Mouse (Mus musculus) left cerebral cortex, adult 11 months (tissue): ENCODE results near the gene Oprl1.

Experiments
- DNase-seq: peaks from one replicate; pipeline ENCODE4 v3.0.0; 2022; ENCODE audit warnings: low spot score

Oprl1 gene

DNA sequence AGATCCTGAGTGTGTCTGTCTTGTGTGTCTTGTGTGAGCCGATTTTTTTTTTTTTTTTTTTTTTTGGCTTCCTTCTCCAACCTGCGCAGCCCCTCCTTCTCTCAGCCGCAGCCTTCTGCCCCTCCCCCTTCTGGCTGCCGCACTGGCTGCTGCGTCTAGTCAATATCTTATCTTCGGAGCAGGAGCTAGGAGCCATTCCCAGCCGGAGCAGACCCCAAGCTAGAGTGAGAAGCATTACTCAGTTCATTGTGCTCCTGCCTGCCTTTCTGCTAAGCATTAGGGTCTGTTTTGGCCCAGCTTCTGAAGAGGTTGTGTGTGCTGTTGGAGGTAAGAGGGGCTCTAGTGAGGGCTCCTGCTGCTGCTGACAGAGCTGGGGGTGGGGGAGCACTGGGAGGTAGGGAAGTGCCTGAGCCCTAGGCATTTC lies at the start of gene Oprl1:
Gene Oprl1, plus strand, starts transcription at position 114 of the 424 bp plus-strand sequence.
- DNase-seq: peak; percentile 51

DNA sequence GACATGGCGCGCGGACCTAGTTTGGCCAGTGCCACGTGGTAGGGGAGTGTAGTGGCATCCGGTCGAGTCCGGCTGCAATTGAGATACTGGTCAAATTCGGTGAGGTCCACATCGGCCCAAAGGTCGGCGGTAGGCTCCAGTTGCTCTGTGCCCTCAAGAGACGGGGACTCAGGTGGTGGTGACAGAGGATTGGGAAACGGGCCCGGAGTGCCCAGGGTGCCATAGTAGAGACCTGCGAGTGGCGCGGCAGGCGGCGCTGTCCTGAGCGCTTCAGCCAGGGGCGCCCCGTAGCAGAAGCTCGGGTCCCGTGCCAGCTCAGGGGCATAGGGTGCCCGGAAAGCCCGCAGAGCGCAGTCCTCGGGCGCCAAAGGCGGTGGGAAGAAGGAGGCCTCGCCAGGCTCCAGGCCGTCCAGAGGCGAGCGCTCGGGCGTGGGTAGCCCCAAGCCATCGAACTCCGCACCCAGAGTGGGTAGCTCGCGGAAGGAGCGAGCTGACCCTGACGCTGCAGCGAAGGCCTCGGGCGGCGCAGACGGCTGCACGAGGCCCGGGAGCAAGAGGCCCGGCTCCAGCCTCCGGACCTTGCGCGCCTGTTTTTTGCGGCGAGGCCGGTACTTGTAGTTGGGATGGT lies 44.4 kb upstream of the Oprl1 start:
- no peak for DNase-seq

DNA sequence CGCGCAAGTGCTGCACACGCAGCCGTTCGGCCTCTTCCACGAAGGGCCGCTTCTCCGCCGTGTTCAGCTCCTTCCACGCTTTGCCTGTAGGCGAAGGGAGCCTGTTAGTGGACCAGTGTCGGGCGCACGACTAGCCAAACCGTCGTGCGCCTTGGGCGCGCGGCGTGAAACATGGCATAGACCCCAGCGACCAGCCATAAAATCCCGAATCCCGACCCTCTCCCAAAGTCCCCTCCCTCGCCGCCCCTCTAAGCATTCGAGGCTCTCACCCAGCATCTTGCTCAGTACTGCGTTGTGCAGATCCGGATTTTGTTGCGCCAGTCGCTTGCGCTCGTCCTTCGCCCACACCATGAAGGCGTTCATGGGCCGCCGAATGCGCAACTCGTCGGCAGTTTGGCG lies 43.9 kb upstream of the Oprl1 start:
- DNase-seq: no peak

DNA sequence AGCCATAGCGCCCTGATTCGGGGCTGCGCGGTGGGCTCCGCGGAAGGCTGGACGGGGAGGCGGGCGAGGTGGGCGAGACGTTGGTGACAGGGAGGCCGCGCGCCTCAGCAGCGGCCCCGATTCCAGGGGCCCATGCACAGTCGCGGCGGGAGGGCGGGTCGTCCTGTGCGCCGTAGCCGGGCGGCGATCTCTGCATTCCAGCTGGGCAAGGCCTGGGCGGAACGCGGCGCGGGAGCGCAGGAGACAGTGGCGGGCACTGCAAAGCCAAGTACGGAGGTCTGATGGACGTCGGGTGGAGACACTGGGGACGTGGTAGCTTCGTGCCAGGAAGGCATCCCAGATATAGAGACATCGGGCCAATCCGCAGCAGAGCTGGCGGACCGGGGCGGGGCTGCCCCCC lies 43.5 kb upstream of the Oprl1 start, which contains the start of gene Sox18:
Gene Sox18, minus strand, starts transcription at position 315 of the 400 bp plus-strand sequence.
- no peak for DNase-seq

DNA sequence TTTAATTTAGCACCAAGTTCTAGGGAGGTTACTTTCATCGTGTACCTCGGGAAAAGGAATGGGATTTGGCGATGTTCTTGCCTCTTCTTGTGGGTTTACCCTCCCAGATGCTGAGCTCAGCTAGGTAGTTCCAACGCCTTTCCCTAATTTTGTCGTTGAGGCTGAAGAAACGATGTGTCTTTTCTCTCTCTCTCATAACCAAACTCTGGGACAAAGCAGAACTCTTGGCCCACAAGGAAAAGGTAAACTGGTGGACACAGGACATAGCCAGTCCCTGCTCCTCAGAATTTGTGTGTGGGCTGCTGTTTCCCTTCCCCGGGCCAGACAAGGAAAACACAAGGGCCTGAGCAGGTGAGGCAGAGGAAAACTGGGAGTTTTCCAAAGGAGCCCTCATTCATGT lies 42.8 kb upstream of the Oprl1 start:
- no peak for DNase-seq

DNA sequence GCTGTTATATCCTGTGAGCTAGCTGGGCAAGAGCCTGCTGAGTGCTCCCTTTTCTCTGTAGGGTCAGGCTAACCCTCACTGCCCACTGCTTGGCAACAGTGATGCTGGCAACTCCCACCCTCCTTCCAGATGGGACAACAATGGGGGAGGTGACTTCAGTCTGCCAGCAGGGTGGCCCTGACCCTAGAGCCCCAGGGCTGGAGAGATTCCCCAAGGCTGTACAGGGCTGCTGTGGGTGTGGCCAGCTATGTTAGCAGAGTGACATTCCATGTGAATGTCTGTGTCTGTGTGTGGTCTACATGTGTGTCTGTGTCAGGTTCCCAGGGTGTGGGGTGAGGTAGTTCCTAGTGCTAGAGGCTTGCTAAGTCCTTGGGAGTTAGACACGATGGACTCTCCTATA lies 41.3 kb upstream of the Oprl1 start:
- no peak for DNase-seq

DNA sequence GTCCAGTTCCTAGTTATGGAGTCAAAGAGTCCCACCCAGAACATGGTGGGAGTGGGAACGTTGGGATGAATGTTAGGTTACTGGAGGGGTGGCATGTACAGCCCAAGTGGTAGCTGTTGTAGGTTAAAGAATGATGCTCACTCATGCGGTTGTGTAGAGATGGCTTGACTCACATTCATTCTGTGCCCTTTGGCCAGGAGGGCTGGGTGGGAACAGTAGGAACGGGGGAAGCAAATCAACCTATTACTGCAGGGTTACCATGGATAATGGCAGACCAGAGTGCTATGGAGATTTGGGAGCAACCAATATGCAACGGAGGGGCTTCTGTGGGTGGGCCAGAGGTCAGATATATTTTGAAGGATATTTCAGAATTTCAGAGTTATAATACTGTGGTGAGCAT lies 39.9 kb upstream of the Oprl1 start:
- DNase-seq: no peak

DNA sequence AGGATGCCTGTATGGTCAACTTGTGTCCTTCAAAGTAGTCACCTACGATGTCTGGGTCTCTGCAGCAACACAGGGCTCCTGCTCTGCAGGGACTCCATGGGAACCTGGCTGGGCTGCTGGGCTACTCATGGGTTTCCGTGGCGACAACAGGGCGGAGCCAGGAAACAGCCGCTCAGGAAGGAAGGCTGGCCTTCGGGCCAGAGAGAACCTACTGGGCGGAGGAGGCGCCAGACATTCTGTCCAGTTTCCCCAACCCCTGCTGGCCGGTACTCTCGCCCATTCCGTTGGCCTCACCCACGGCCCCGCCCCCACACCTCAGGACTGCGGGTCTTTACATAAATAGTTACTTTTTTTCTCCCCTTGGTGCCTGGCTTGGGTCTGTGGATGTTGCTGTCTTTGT lies 39.4 kb upstream of the Oprl1 start:
- DNase-seq: no peak

DNA sequence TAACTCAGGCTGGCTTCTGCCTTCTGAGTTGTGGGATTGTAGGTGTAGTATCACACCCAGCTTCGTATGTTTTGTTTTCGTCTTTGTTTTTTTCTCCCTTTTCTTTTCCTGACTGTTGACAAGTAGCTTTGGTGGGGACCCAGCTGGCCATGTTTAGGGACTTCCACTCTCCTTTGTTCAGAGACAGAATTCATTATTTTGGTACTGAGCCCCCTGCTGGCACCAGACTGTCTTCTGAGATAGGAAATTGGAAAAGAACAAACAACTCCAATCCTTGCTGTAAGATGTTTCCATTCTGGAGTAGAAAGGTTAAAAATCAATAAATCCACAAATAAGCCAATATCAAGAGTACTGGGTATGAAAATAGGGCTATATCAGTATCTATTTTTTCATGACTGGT lies 38.4 kb upstream of the Oprl1 start:
- no peak for DNase-seq

DNA sequence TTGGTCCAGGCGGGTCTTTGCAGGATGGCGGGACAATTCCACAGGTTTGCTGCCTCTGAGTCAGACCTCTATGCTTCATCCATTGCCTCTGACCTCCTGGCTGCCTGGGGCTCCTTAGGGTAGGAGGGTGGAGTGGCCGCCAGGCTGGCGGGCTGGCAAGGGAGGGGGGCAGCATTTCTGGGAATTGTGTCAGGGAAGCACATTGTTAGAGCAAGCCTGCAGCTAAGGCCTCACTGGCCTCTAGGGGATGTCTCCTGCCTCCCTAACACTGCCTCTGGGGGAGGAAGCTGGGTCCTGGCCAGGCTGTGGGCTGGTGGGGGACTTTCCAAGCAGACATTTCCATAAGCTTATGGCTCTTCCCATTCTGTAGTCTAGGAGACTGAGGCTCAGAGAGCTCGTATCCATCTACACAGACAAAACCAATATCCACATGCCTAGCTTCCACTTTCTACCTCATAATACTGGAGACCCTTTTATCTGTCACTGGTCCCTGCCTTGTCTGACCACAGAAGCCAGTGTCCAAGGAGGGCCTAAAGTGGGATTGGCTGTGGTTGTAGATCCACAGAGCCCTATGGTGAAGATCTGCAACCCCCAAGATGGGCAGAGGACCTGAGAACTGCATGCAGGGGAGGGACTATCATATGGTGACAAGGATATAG lies 37.6 kb upstream of the Oprl1 start:
- DNase-seq: no peak

DNA sequence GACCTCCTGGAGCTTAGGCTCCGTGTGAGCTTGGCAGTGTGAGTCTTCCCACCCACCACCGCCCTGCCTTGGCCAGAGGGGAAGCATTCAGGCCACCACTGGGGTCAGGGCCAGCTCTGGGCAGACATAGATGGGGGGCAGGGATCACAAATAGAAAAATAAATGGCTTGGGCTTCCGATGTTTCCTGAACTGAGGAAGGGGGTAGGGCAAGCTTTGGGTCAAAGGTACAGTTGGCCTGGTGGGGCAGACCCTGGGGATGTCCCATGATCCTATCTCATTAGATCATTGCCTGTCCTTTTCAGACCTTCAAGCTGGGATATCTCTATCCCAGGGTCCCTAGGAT lies 37.1 kb upstream of the Oprl1 start:
- DNase-seq: no peak

DNA sequence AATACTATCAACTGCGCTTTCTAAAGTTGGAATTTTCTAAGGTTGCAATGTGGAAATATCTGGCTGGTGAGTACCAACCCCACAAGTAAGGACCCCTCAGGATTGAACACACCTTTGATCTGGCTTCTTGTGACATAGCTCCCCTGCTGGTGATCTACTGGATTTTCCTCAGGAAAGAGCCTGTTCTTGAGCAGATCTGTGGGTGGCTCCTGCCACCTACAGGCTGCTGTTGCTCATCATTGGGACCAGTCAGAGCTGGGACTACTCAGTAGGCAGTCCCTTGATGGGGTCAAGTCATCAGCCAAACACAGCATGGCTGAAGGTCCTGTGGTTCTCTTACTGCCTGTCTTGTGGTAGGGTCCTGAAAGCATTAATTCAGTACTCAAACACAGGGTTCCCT lies 36.0 kb upstream of the Oprl1 start:
- peak; percentile 79 for DNase-seq

DNA sequence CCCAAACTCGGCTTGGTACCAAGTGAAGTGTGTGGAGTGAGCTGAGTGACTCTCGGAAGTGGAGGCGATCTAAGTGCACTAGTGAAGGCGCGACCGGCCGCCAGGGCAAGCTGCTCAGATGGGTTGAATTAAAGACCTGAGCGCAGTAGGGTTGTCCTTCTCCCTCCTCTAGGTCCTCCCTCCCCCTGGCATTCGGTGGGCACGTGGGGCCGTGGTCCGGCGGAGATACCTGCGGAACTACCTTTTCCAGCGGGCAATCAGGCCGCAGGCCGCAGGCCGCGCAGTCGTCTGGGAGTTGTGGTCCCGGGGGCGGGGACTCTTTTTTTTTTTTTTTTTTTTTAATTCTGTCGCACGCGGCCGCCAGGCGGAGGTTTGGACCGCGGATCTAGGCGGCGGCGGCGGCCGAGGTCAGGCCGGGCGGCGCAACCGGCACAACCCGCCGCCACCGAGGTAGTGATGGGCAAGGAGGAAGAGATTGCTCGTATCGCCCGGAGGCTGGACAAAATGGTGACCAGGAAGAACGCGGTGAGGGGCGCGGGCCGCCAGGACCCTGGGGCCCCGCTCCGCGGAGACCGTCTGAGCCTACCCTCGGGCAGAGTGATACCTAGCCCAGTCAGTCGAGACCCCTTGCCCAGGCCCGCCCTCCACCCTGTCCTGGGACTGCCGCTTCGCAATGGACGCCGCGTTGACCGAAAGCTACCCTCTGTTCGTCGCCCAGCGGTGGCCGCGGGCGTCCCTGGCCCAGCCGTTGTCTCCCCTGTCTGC lies 34.7 kb upstream of the Oprl1 start, which contains the start of gene Tcea2:
Gene Tcea2, plus strand, starts transcription at position 360 of the 765 bp plus-strand sequence.
- DNase-seq: peak; percentile 41

DNA sequence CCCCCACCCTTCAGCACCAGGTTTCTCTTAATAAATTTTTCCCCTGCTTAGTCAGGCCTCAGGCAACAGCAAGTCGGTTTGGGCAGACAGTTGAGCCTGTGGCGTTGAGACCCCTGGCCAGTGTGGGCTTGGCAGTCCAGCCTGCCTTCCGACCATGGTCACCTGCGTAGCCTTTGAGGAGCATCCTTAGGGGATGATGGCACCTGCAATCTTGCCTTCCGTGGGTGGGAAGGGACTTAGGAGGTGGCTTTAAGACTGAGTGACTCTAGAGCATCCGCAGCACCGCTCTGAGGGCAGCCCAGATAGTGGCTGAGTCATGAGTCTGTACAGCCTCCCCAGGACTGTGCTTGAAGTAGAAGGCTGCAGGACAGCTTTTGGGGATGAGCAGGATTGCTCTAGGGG lies 34.1 kb upstream of the Oprl1 start:
- no peak for DNase-seq

DNA sequence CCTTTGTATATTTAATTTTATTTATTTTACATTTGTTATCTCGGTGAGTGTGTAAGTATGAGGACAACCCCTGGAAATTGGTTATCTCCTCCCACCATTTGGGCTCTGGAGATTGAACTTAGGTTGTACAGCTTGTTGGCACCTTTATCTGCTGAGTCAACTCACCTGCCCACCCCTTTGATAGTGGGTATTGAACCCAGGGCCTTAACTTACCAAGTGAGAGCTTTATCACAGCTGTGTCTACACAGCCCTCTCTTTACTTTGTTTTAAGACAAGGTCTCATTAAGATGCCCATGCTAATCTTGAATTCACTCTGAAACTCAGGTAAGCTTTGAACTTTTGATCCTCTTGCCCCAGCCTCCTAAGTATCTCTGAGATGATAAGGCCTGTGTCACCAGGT lies 32.8 kb upstream of the Oprl1 start:
- no peak for DNase-seq

DNA sequence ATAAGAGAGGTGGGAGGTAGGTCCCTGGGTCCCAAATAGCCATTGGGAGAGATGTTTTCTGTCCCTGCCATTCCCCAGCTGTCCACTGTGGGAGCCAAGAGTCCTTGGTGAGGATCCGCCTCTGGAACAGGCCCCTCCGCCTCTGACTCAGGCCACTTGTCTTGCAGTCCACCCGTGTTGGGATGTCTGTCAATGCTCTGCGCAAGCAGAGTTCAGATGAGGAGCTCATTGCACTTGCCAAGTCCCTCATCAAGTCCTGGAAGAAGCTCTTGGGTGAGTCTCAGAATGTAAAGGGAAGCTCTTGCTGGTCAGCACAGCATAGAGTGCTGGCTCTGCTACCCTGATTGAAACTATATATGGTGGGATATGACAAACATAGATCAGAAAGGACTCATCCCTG lies 31.4 kb upstream of the Oprl1 start:
- DNase-seq: no peak

DNA sequence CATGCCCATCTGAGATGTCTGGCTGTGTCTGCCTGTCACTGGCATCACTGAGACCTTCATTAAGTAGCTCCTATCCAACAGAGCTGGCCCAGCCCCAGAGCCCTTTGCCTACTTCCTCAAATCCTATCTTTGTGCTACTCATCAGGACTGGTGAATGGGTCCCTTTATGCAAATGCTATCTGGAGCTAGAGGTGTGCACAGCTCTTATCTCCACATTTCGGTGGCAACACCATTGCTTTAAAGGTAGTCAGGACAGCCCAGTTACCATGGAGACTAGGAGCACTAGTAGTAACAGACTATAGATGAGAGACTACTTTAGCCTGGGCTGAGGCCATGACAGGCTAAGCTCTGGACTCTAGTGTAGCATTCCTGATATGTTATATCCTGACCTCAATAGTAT lies 30.1 kb upstream of the Oprl1 start:
- no peak for DNase-seq

DNA sequence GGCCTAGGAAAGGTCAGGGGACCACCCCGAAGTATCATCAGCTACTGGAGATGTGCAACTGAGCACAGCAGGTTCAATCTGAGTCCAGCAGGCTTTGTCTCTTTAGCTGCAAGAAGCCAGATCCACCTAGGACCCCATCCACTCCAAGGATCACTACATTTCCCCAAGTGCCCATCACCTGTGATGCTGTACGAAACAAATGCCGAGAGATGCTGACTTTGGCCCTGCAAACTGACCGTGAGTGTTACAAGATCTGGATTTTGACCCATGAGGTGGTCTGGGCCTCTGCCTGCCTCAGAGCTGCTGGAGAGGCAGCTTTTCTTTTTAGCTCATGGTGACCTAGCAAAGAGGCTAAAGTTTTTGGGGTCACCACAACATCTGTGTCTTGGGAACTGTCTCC lies 29.1 kb upstream of the Oprl1 start:
- no peak for DNase-seq

DNA sequence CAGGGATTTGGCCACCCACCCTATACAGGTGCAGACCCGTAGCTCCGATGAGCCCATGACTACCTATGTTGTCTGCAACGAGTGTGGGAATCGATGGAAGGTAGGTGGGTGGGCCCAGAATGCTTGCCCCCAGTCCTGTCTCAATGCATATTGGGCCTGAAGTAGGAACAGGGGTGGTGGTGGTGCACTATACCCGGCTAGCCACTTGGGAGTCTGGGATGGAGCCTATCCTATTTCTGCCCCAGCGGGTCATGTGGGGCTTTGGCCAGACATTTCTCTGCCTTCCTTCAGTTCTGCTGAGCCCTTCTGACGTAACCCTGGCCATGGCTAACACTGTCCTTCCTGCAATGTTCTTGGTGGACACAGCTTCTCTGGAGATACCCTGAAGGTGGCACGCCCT lies 27.2 kb upstream of the Oprl1 start:
- no peak for DNase-seq

DNA sequence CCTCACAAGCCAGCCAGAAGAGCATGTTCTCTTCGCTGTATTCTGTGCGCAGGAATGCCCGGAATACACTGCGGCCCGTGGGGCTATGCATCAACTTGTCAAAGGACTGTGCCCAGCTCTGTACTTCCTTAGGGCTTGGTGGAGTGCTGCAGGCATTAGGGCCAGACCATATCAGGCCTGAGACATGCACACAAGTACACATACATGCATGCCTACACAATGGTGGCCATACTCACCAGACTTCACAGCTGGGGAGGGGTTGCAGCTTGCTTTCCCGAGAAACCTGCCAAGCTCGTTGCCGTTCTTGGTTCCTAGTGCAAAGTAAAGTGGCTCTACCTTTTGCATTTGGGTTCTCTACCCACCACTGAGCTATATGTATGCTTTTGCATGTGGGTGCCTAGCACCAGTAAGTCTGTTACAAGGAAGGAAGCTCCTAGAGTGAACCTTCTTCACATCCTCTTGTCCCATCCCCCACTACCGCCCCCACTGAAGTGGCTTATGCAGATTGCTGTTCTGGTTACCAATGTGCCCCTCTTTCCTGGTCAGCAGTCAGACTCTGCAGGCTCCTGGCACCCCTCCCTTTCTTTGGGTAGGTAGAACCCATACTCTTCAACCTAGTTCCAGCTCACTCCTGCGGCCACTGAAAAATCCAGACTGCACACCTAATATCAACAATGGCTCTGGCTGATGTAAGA lies 25.2 kb upstream of the Oprl1 start:
- DNase-seq: no peak

DNA sequence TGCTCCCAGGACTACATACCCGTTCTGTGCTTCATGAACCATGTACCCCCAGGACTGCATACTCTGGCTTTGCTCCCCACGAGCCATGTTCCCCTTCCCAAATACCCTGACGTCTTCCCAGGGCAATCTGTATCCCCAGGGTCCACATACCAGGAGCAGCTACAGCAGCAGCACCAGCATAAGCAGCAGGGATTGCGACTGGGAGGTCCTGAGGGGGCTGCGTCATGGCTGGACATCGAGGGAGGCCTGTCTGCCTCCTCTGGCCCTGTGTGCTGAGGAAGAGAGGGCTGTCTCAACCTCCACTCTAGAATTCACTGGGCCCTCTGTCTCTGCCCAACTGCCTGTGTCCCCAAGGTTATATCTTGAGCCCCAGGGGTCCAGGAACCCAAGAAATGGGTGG lies 23.7 kb upstream of the Oprl1 start:
- no peak for DNase-seq

DNA sequence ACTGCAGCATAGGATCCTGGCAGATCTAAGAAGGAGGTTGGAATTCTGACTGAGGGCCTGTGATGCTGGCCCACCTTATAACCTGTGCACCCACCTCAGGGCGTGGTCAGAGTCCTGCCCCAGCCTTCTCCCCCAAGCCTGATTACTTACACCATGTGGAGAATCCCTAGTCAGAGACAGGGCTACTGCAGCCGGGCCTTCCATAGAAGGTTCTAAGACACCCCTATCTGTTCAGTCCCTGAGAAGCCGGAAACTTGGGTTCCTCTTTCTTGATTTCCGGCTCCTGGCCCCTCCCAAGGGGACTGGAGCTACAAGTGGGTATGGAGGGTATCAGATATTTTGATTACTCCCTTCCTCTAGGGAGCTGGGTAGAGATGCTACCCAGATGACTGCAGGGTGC lies 23.2 kb upstream of the Oprl1 start:
- no peak for DNase-seq

DNA sequence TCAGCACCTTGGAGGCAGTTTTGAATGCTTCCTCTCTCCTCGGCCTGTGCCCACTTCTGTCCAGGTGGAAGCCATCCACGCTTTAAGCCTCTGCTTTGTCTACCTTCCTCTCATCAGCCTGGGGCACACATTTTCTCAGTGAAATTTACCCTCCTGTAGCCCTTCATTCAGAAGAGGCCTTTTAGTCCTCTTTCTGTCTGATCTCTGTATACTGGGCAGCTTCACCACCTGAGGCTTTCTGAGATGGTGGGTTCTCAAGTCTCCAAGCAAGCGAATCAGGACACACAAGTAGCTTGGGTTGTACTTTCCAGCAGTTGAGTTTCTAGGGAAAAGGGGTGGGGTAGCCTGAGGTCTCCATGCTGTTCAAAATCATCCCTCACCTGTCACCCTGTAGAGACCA lies 22.5 kb upstream of the Oprl1 start:
- no peak for DNase-seq
